Mouse (Mus musculus) C2C12 (cell line): ENCODE data around the gene Mfsd6l. TPM values are rescaled to one million over a fixed set of nuclear protein-coding genes. Genes with fewer than 3 reads are reported as not detected.

ENCODE experiments used
- H3K27me3 ChIP-seq: one replicate; pipeline ENCODE4 v1.6.1; 2011; ENCODE audit not compliant: control insufficient read depth, insufficient read depth, insufficient read length
- H3K36me3 ChIP-seq: one replicate; pipeline ENCODE4 v1.6.1; 2011; ENCODE audit not compliant: control insufficient read depth, insufficient read depth
- H3K4me3 ChIP-seq: one replicate; pipeline ENCODE4 v1.5.1; 2011; ENCODE audit warnings: mild to moderate bottlenecking, control low read depth; ENCODE audit not compliant: poor library complexity, insufficient read depth, severe bottlenecking
- H3K79me2 ChIP-seq: one replicate; pipeline ENCODE4 v1.6.1; 2011; ENCODE audit not compliant: control insufficient read depth, insufficient read depth
- H3K79me3 ChIP-seq: one replicate; pipeline ENCODE4 v1.6.1; 2011; ENCODE audit warnings: low read depth, control low read depth
- H3ac ChIP-seq: one replicate; pipeline ENCODE3; 2011; ENCODE audit warnings: low read depth; ENCODE audit not compliant: control insufficient read depth, insufficient read length
- CEBPB ChIP-seq: IDR thresholded peaks from one replicate; pipeline ENCODE4 v1.6.1; 2011; ENCODE audit warnings: low read depth, mild to moderate bottlenecking, control low read depth, moderate library complexity
- CTCF ChIP-seq: IDR thresholded peaks from one replicate; pipeline ENCODE4 v1.5.1; 2011; ENCODE audit not compliant: control insufficient read depth, insufficient read depth, insufficient read length
- FOSL1 ChIP-seq: IDR thresholded peaks from one replicate; pipeline ENCODE4 v1.8.0; 2011; ENCODE audit warnings: mild to moderate bottlenecking, low read length; ENCODE audit not compliant: poor library complexity, insufficient read depth, severe bottlenecking
- MAX ChIP-seq: IDR thresholded peaks from one replicate; pipeline ENCODE4 v1.6.1; 2011; ENCODE audit warnings: mild to moderate bottlenecking, control low read depth
- MYOD1 ChIP-seq: IDR thresholded peaks from one replicate; pipeline ENCODE4 v1.6.1; 2011; ENCODE audit warnings: low read depth; ENCODE audit not compliant: control insufficient read depth, insufficient read length
- MYOG ChIP-seq: IDR thresholded peaks from one replicate; pipeline ENCODE4 v1.6.1; 2011; ENCODE audit not compliant: control insufficient read depth, insufficient read length; ENCODE audit errors: extremely low read depth
- USF1 ChIP-seq: IDR thresholded peaks from one replicate; pipeline ENCODE4 v1.6.1; 2011; ENCODE audit warnings: low read depth, mild to moderate bottlenecking, control low read depth, moderate library complexity
- polyA plus RNA-seq: library from polyadenylated mRNA; unstranded; fragments of >200 nt; fragmentation: generic; extraction: Trizol; gene quantifications from one replicate; pipeline ENCODE4 v1.2.1, GENCODE M21; 2012; ENCODE audit warnings: missing spikeins

The Mfsd6l gene
- polyA plus RNA-seq, 1 experiment, result not detected

- TF ChIP-seq MYOD1 (no peak), CTCF (peak; percentile 63), CEBPB (no peak), USF1 (no peak), MYOG (no peak)
These were observed 11.4 kb upstream of the Mfsd6l start for GRCm38 (mm10) chr11:68544554-68544953.

GRCm38 (mm10) chr11:68545172-68545571, 10.8 kb upstream of the Mfsd6l start:
- no peaks in the 10 kb centered on the region for H3K79me3 ChIP-seq
- H3K4me3 ChIP-seq, result no peak overlapping the region
- H3K36me3 ChIP-seq, result no peaks in the 10 kb centered on the region
- H3K27me3 ChIP-seq, result peaks cover 13% of the 10 kb centered on the region
- no peak overlapping the region for H3ac ChIP-seq
- no peak for TF ChIP-seq CEBPB
- TF ChIP-seq CTCF, result no peak
- no peak for TF ChIP-seq FOSL1
- TF ChIP-seq USF1, result no peak
- no peak for TF ChIP-seq MYOG
- no peak for TF ChIP-seq MAX
- TF ChIP-seq MYOD1, result no peak
- H3K79me2 ChIP-seq, result no peaks in the 10 kb centered on the region

More at GRCm38 (mm10) chr11:68544554-68544953, 11.4 kb upstream of the Mfsd6l start:
- Histone ChIP-seq H3K79me2 (no peaks in the 10 kb centered on the region), H3K27me3 (peaks cover 13% of the 10 kb centered on the region), H3K36me3 (no peaks in the 10 kb centered on the region), H3ac (no peak overlapping the region), H3K79me3 (no peaks in the 10 kb centered on the region), H3K4me3 (no peak overlapping the region)

- Histone ChIP-seq H3K4me3 (no peak overlapping the region), H3K36me3 (no peaks in the 10 kb centered on the region), H3ac (no peak overlapping the region), H3K79me3 (no peaks in the 10 kb centered on the region), H3K27me3 (peaks cover 14% of the 10 kb centered on the region), H3K79me2 (no peaks in the 10 kb centered on the region)
- TF ChIP-seq MYOG (no peak), CEBPB (no peak), USF1 (no peak), FOSL1 (no peak), MAX (no peak), CTCF (no peak), MYOD1 (no peak)
These were observed 10.2 kb upstream of the Mfsd6l start for GRCm38 (mm10) chr11:68545682-68546222.

- Histone ChIP-seq H3K79me3 (no peaks in the 10 kb centered on the region), H3K36me3 (no peaks in the 10 kb centered on the region), H3ac (no peak overlapping the region), H3K79me2 (no peaks in the 10 kb centered on the region), H3K4me3 (no peak overlapping the region), H3K27me3 (peaks cover 18% of the 10 kb centered on the region)
- TF ChIP-seq FOSL1 (no peak), CTCF (no peak), MAX (no peak), MYOG (no peak), USF1 (no peak), MYOD1 (no peak), CEBPB (no peak)
These were observed 8.5 kb upstream of the Mfsd6l start for GRCm38 (mm10) chr11:68547484-68547883.

GRCm38 (mm10) chr11:68549597-68549996, 6.4 kb upstream of the Mfsd6l start:
- Histone ChIP-seq H3K36me3 (no peaks in the 10 kb centered on the region), H3K27me3 (peaks cover 9% of the 10 kb centered on the region), H3ac (no peak overlapping the region), H3K79me2 (no peaks in the 10 kb centered on the region), H3K4me3 (no peak overlapping the region), H3K79me3 (no peaks in the 10 kb centered on the region)
- TF ChIP-seq MYOG (no peak), MYOD1 (no peak), MAX (no peak)

GRCm38 (mm10) chr11:68550358-68550757, 5.6 kb upstream of the Mfsd6l start:
- Histone ChIP-seq H3K27me3 (peaks cover 9% of the 10 kb centered on the region), H3K79me2 (no peaks in the 10 kb centered on the region), H3ac (no peak overlapping the region), H3K4me3 (no peak overlapping the region), H3K79me3 (no peaks in the 10 kb centered on the region), H3K36me3 (no peaks in the 10 kb centered on the region)
- TF ChIP-seq FOSL1 (no peak), CTCF (no peak), USF1 (no peak), MYOD1 (no peak), MYOG (no peak), CEBPB (no peak), MAX (no peak)

- Histone ChIP-seq H3K4me3 (no peak overlapping the region), H3K79me3 (no peaks in the 10 kb centered on the region), H3K36me3 (no peaks in the 10 kb centered on the region), H3ac (no peak overlapping the region), H3K27me3 (peaks cover 27% of the 10 kb centered on the region), H3K79me2 (no peaks in the 10 kb centered on the region)
- TF ChIP-seq CEBPB (no peak), MYOD1 (no peak), MYOG (no peak), FOSL1 (no peak), USF1 (no peak), CTCF (no peak), MAX (no peak)
These were observed 2.0 kb upstream of the Mfsd6l start for GRCm38 (mm10) chr11:68553981-68554471.
